Mouse (Mus musculus) v-Abl transformed pro-B cells (cell line): ENCODE measurements around the gene Tgm1.

Source experiments
- in situ Hi-C, 2 experiments: fragments of 400-800 bp; cut with MboI; formaldehyde crosslinking; loops; one replicate each; pipeline ENCODE4 v1.15.1; 2025; ENCODE audit not compliant: unreplicated experiment in 2 of 2

The Tgm1 gene

DNA sequence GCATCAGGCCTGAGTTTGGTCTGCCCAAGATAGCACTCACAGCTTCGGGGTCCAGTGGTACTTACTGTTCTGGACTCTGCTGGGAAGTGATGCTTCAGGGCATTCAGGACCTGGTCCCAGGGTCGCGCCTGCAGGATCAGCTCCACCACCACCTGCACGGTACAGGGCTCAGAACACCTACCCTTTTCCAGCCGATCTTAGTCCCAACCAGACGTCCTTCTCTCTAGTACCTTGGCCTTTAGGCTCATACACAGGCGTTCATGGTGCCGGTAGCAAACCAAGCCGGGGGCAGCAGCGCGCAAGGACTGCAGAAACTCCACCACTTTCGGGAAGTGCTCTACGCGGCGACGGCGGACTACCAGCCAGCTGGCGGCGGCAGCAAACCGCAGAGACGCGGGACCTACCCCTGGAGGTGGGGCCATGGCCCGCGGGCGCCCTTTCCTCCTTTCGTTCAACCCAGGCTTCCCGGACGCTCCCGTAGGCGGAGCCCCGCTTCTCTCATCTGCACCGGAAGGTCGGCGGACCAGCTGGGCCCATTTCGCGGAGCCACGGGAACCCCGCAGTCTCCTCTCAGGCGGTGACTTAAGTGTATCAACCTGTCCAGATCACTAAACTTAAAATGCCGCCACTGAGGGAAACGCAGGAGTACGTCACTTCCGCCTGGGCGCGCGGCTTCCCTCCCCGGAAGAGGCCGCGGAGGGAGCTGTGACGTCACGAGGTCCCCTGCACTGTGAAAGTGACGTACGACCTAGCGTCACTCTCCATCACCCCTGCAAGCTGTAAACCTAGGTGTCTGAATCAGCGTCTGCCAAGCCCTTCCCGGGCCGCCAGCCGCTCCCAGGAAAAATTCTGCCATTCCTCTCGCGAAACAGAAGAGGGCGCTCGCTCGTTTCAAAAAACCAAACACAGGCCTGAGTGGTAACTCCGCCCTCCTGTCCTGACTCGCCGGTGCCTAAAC lies 32.3 kb downstream of the Tgm1 start, which contains the start of gene Tinf2:
Gene Tinf2, minus strand, starts transcription at position 661 of the 958 bp plus-strand sequence.
- in situ Hi-C loops, result loop anchor here (5.0 to 10.0 kb wide), 2 partner anchors 61 to 223 kb away; partner anchors contain the start of gene Sdr39u1 (in 1 of the 2)

DNA sequence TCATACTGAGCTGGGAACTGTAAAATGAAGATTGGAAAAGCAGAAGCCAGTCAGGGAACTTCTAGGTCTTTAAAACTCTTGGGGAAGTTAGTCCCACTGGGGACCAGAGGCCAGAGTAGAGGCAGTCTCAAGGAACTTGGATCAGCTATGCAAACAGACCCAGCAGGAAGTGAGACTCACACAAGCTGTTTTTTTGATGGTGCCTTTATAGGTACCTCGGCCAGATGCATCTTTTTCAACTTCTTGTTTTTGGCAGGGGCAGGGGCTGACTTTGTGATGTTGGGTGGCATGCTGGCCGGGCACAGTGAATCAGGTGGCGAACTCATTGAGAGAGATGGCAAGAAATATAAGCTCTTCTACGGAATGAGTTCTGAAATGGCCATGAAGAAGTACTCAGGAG lies 36.1 kb downstream of the Tgm1 start:
- in situ Hi-C loops, result no loop called here

DNA sequence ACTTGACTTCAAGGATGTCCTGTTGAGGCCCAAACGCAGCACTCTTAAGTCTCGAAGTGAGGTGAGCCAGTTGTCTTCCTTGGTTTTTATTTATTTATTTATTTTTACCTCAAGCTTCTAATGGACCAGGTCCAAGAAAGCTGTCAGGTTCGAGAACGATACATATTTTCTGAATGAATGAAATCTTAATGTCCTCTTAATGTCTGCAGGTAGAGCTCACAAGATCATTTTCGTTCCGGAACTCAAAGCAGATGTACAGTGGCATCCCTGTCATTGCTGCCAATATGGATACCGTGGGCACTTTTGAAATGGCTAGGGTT lies 41.0 kb downstream of the Tgm1 start:
- in situ Hi-C loops, result loop anchor here in 1 of 2 experiments (25.0 kb wide), 1 partner anchor 215 kb away; the partner anchor contains the start of genes Cbln3 and Khnyn

- in situ Hi-C loops, result loop anchor here in 1 of 2 experiments (25.0 kb wide), 1 partner anchor 215 kb away; the partner anchor contains the start of genes Cbln3 and Khnyn
Measured at GRCm38 (mm10) chr14:55671833-55672740, 41.6 kb downstream of the Tgm1 start, which contains the start of the genes Gmpr2 and Nedd8. Gene Gmpr2, plus strand, starts transcription at chr14:55671941. Gene Nedd8, minus strand, starts transcription at chr14:55672124.

DNA sequence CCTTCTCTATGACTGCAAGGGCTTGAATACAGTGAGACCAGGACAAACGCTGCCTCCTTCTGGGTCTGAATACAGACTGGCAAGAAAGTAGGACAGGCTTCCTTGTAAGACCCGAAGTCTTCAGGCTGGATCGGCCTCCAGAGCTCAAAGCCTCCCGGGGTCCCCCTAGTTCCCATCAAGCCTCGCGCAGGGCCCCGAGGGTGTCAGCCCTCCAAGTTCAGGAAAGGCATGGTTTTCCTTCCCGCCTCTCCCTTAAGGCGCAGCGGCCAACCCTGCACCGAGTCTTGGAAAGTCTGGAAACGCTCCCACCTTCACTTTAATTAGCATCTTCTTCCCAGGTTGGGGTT lies 42.3 kb downstream of the Tgm1 start:
- in situ Hi-C loops, result loop anchor here in 1 of 2 experiments (25.0 kb wide), 1 partner anchor 216 kb away; the partner anchor contains the start of genes Cbln3 and Khnyn

- in situ Hi-C loops, result loop anchor here in 1 of 2 experiments (25.0 kb wide), 1 partner anchor 227 kb away; the partner anchor contains the start of genes Cbln3 and Khnyn
Measured at GRCm38 (mm10) chr14:55660636-55661035, 53.1 kb downstream of the Tgm1 start.

DNA sequence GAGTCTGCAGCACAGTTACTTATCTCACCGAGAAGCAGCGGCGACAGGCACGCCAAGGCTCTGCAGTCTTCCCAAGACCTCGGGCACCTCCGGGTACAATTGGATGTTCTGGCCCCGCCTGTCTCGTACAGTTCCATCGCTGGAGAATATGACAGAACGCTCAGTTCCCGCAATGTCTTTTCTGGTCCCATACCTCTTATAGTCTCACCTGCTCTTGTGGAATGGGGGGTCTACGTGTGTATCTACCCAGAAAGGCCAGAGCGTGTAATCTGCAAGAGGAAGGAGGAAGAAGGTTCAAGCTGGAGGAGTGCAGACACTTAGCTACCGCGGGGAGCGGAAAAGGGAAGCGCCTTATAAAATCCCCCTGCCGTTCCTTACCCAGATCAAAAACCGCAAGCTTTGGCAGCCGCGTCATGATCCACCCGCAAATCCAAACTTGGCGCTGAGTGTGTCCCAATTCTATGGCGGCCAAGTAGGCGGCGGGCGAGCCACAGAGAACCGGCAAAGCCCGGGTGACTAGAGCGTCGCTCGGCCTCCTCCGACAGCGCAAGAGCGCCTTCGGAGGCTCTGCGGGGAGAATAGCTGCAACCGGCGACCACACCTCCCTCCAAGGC lies 53.7 kb downstream of the Tgm1 start, which contains the start of gene Mdp1:
Gene Mdp1, minus strand, starts transcription at position 549 of the 614 bp plus-strand sequence.
- in situ Hi-C loops, result loop anchor here in 1 of 2 experiments (25.0 kb wide), 1 partner anchor 227 kb away; the partner anchor contains the start of genes Cbln3 and Khnyn

- in situ Hi-C loops, result loop anchor here in 1 of 2 experiments (25.0 kb wide), 1 partner anchor 229 kb away; the partner anchor contains the start of genes Cbln3 and Khnyn
Measured at GRCm38 (mm10) chr14:55658011-55658410, 55.7 kb downstream of the Tgm1 start.

DNA sequence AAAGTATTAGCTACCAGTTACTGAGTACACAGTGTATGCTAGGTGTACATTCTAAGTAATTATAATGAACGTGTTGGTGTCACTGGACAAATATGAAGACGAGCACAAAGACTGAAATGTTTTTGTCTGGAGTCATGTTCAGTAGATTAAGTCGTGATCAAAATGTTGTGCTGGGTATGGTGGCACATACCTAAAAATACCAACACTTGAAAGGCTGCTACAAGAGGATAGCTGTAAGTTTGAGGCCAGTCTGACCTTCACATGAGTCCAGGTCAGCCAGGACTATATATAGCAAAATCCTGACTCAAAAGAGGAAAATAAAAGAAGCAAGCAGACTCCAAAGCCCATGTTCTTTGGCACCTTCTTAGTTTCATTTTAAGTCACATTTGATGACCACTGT lies 56.8 kb downstream of the Tgm1 start:
- in situ Hi-C loops, result loop anchor here in 1 of 2 experiments (25.0 kb wide), 1 partner anchor 230 kb away; the partner anchor contains the start of genes Cbln3 and Khnyn

GRCm38 (mm10) chr14:55651528-55651927 lies 62.2 kb downstream of the Tgm1 start:
- in situ Hi-C loops, result loop anchor here in 1 of 2 experiments (25.0 kb wide), 1 partner anchor 236 kb away; the partner anchor contains the start of genes Cbln3 and Khnyn
